Mouse (Mus musculus) forebrain, embryonic 12.5 days (tissue): Measurements from ENCODE around the gene Rflnb. TPM values are rescaled to one million over a fixed set of nuclear protein-coding genes. Genes with fewer than 3 reads are reported as not detected.

Experiments
- ATAC-seq: fragments of 200-750 bp; cut with Nextera tagmentation; 2 replicates; pipeline ENCODE4 v1.8.0; 2017; ENCODE audit warnings: moderate TSS enrichment; ENCODE audit not compliant: low FRiP score
- H3K27ac ChIP-seq: fragments of 300-500 bp; sonication (generic); 2 replicates; pipeline ENCODE4 v1.5.1; 2016; ENCODE audit warnings: mild to moderate bottlenecking
- H3K27me3 ChIP-seq: fragments of 300-500 bp; sonication (generic); 2 replicates; pipeline ENCODE4 v1.6.1; 2016; ENCODE audit warnings: mild to moderate bottlenecking
- H3K36me3 ChIP-seq: fragments of 300-500 bp; sonication (generic); replicated peaks from 2 replicates; pipeline ENCODE4 v1.6.1; 2016; ENCODE audit warnings: mild to moderate bottlenecking
- H3K4me1 ChIP-seq: fragments of 300-500 bp; sonication (generic); 2 replicates; pipeline ENCODE4 v1.6.1; 2016
- H3K4me2 ChIP-seq: fragments of 300-500 bp; sonication (generic); 2 replicates; pipeline ENCODE4 v1.6.1; 2016; ENCODE audit warnings: mild to moderate bottlenecking, moderate library complexity
- H3K4me3 ChIP-seq: fragments of 300-500 bp; sonication (generic); replicated peaks from 2 replicates; pipeline ENCODE4 v1.5.1; 2016; ENCODE audit warnings: mild to moderate bottlenecking
- H3K9ac ChIP-seq: fragments of 300-500 bp; sonication (generic); 2 replicates; pipeline ENCODE4 v1.6.1; 2016; ENCODE audit warnings: mild to moderate bottlenecking
- H3K9me3 ChIP-seq: fragments of 300-500 bp; sonication (generic); 2 replicates; pipeline ENCODE4 v1.6.1; 2016
- WGBS: fragments of 180-500 bp; shearing (Covaris S2); methylation state at CpG from one replicate; pipeline ENCODE4 v1.1.7; 2016; 5-methylcytosine and 5-hydroxymethylcytosine counted together
- polyA plus RNA-seq: library from polyadenylated mRNA; unstranded; fragments of >200 nt; fragmentation: Nextera tagmentation; extraction: Ambion mirVana; gene quantifications from 2 replicates; pipeline ENCODE4 v1.2.1, GENCODE M21; 2016

The Rflnb gene
- polyA plus RNA-seq, 1 experiment from 2014 or later: 13.2 TPM

GRCm38 (mm10) chr11:75978051-75978450 is 49.5 kb downstream of the Rflnb start:
- Histone ChIP-seq H3K4me1 (no peaks in the 10 kb centered on the region), H3K27me3 (no peaks in the 10 kb centered on the region)

GRCm38 (mm10) chr11:75976748-75977147 is 50.8 kb downstream of the Rflnb start:
- no peaks in the 10 kb centered on the region for H3K4me1 ChIP-seq
- WGBS: 83% methylated on average over 8 of the region's 8 CpGs
- no peaks in the 10 kb centered on the region for H3K9me3 ChIP-seq
- ATAC-seq: no peak
- no peak overlapping the region for H3K27ac ChIP-seq
- H3K4me2 ChIP-seq: no peak overlapping the region
- H3K9ac ChIP-seq: no peak overlapping the region
- 0 out of 2 replicates have a peak, but pooled peaks cover 4% of the 10 kb centered on the region for H3K27me3 ChIP-seq
- H3K4me3 ChIP-seq: no peak overlapping the region
- H3K36me3 ChIP-seq: no peaks in the 10 kb centered on the region

More at GRCm38 (mm10) chr11:75978051-75978450, 49.5 kb downstream of the Rflnb start:
- H3K36me3 ChIP-seq: no peaks in the 10 kb centered on the region
- H3K9me3 ChIP-seq: no peaks in the 10 kb centered on the region
- no peak overlapping the region for H3K9ac ChIP-seq
- H3K4me2 ChIP-seq: no peak overlapping the region
- H3K4me3 ChIP-seq: no peak overlapping the region
- ATAC-seq: no peak
- no peak overlapping the region for H3K27ac ChIP-seq
- WGBS: 86% methylated on average over 6 of the region's 6 CpGs

- ATAC-seq: no peak
- WGBS: 83% methylated on average over 1 of the region's 1 CpGs
- H3K4me3 ChIP-seq: no peak overlapping the region
Observed at GRCm38 (mm10) chr11:75973988-75974387, 53.6 kb downstream of the Rflnb start.

GRCm38 (mm10) chr11:75972916-75973567 is 54.5 kb downstream of the Rflnb start:
- Histone ChIP-seq H3K4me1 (no peaks in the 10 kb centered on the region), H3K27me3 (peaks cover 25% of the 10 kb centered on the region), H3K9me3 (no peaks in the 10 kb centered on the region), H3K4me3 (no peak overlapping the region), H3K36me3 (no peaks in the 10 kb centered on the region), H3K27ac (no peak overlapping the region), H3K4me2 (no peak overlapping the region), H3K9ac (no peak overlapping the region)
- ATAC-seq: no peak
- WGBS: 33% methylated on average over 7 of the region's 7 CpGs

More at GRCm38 (mm10) chr11:75973988-75974387, 53.6 kb downstream of the Rflnb start:
- Histone ChIP-seq H3K9ac (no peak overlapping the region), H3K27me3 (0 out of 2 replicates have a peak, but pooled peaks cover 16% of the 10 kb centered on the region), H3K9me3 (no peaks in the 10 kb centered on the region), H3K4me2 (no peak overlapping the region), H3K4me1 (no peaks in the 10 kb centered on the region), H3K36me3 (no peaks in the 10 kb centered on the region), H3K27ac (no peak overlapping the region)

- Histone ChIP-seq H3K4me3 (no peak overlapping the region), H3K27ac (no peak overlapping the region), H3K9ac (no peak overlapping the region), H3K27me3 (peaks cover 30% of the 10 kb centered on the region), H3K36me3 (no peaks in the 10 kb centered on the region), H3K4me1 (peaks cover under 1% of the 10 kb centered on the region; the same call in 1 of the 2 replicates), H3K4me2 (no peak overlapping the region), H3K9me3 (no peaks in the 10 kb centered on the region)
- WGBS: 82% methylated on average over 3 of the region's 3 CpGs
- ATAC-seq: no peak
Observed at GRCm38 (mm10) chr11:75972188-75972587, 55.4 kb downstream of the Rflnb start.

GRCm38 (mm10) chr11:75970629-75971028 is 57.0 kb downstream of the Rflnb start:
- WGBS: 23% methylated on average over 3 of the region's 3 CpGs
- no peak for ATAC-seq
- Histone ChIP-seq H3K27ac (no peak overlapping the region), H3K27me3 (peaks cover 36% of the 10 kb centered on the region), H3K4me3 (no peak overlapping the region), H3K9ac (no peak overlapping the region), H3K4me2 (no peak overlapping the region), H3K4me1 (peaks cover 16% of the 10 kb centered on the region), H3K36me3 (no peaks in the 10 kb centered on the region), H3K9me3 (no peaks in the 10 kb centered on the region)

Other genes with a start within 250 kb of the Rflnb start
- 0.26 and 0.46 TPM in 2 replicates for gene Doc2b, start 231.7 kb downstream of the Rflnb start, polyA plus RNA-seq
- 1.1 and 1.7 TPM in 2 replicates for gene Rph3al, start 89.4 kb downstream of the Rflnb start, polyA plus RNA-seq
- 0.59 and 1.4 TPM in 2 replicates for gene 1700016K19Rik, start 27.9 kb downstream of the Rflnb start, polyA plus RNA-seq
- 51.9 and 55.2 TPM in 2 replicates for gene Vps53, start 151.9 kb upstream of the Rflnb start, polyA plus RNA-seq
- 25.4 and 26.7 TPM in 2 replicates for gene Fam57a, start 151.9 kb upstream of the Rflnb start, polyA plus RNA-seq
- 0.37 and 0.84 TPM in 2 replicates for gene Dbil5, start 189.8 kb upstream of the Rflnb start, polyA plus RNA-seq
- 31.9 and 35.3 TPM in 2 replicates for gene Gemin4, start 189.9 kb upstream of the Rflnb start, polyA plus RNA-seq
- gene Mrm3, start 215.9 kb upstream of the Rflnb start, polyA plus RNA-seq: 20.0 and 22.2 TPM in 2 replicates
- gene Glod4, start 215.9 kb upstream of the Rflnb start, polyA plus RNA-seq: 123 and 125 TPM in 2 replicates